Mouse (Mus musculus) ZHBTc4 (cell line): ENCODE data around the gene Tas2r136.

Experiments used
- DNase-seq: peaks from one replicate; pipeline ENCODE4 v3.0.0-alpha.2; 2011; ENCODE audit warnings: low read depth, low spot score

Tas2r136 gene

DNA sequence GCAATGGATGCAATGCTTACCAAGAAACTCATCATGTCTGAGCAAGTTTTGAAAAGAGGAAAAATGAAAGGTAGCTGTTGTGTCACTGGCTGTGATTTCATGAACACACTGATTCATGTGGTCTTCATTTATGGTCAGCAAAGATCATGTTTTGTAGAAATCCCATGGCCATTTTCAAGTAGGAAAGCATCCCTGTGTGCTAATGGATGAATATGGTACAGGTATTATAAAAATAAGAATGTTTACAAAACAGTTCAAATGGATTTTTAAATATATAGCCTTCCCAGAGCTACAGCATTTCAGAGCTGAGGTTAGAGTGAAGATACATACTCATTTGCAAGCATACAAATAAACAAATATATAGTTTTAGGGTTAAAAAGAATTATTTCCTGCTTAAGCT is at the start of gene Tas2r136:
TSS of gene Tas2r136 (minus strand) at position 101 of the 400 bp plus-strand sequence.
- DNase-seq: no peak

DNA sequence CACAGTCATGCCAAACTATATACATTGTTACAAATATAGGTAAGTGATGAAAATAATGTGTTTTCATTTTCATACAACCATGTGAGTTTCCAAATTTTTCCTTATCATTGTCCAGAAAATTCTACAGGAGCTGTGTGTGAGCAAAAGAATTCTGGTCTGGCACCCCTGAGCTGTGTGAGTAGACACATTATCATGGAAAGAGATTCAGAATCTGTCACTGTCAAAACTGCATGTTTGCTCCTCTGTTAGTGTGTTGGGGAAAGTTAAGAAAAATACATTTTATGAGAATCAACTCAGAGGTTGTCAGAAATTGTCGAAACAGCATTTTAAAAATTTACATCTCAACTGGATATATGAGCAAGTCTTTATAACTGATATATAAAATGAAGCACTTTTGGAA is 24.6 kb upstream of the Tas2r136 start, which contains the start of gene Tas2r117:
TSS of gene Tas2r117 (plus strand) at position 301 of the 400 bp plus-strand sequence.
- no peak for DNase-seq

DNA sequence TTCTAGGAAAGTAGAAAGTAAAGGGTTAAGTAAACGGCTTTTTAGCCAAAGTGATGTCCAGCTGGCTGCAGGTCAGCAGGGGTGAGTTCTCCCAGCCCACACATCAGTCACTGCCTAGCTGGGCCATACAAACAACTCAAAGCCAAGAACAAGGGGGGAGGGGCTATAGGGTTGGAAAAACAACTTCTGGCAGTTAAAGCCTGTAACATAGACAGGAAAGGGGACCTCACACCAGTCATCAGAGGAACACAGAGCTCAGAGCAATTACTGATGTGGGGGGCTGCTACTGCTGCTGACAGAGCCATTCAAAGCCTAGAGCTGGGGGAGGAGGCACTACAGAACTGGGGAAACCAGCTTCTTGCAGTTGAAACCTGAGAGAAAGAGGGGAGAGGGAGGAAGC is 17.4 kb upstream of the Tas2r136 start:
- DNase-seq: no peak

DNA sequence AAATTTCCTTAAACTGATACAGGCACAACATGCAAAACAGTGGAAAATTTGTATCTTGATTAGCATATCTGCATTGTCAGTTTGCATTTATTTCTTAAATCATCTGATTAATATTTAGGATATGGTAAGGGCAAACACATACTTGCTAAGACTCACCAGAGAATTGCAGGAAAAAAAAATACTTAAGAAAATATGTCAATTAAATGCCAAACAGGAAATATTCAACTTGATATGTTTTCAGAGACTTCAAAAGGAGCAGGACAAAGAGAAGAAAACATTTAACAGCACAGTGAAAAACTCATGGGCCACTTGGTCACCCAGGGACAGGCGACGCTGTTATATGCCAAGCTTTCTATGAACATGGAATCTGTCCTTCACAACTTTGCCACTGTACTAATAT is 16.1 kb downstream of the Tas2r136 start, which contains the start of gene Tas2r102:
TSS of gene Tas2r102 (plus strand) at position 301 of the 400 bp plus-strand sequence.
- DNase-seq: no peak

DNA sequence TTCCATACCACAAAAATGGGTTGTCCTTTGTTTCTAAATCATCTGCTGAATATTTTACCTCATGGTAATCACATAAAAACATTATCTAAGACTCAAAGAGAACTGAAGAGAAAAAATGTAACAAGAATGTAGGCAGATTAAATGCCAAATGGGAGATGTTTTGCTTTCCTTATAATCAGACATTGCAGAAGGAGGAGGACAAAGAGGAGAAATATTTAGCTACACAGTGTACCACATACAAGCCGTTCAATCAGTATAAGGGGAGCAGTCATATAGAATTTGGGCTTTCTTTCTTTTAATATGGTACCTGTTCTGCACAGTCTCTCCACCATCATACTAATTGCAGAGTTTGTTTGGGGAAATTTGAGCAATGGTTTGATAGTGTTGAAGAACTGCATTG is 23.5 kb downstream of the Tas2r136 start, which contains the start of gene Tas2r124:
TSS of gene Tas2r124 (plus strand) at position 301 of the 400 bp plus-strand sequence.
- DNase-seq: no peak

DNA sequence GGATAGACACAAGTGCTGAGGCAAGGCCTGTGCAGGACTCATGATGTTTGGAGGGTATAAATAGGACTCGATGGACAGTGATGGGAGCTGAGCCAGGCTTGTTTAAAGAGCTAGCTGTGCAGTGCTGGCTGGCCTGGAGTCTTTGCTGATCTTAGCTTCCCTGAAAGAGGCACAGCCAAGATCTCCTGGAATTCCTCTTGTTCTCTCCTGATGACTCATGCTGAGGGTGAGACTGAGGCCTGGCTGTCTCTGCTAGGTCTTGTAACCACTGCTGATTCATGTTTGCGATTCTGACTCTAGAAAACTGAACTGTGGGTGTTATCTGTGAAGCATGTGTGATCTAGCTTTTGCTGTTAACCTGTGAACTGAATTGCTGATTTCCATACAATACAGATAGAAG is 27.8 kb downstream of the Tas2r136 start:
- no peak for DNase-seq

DNA sequence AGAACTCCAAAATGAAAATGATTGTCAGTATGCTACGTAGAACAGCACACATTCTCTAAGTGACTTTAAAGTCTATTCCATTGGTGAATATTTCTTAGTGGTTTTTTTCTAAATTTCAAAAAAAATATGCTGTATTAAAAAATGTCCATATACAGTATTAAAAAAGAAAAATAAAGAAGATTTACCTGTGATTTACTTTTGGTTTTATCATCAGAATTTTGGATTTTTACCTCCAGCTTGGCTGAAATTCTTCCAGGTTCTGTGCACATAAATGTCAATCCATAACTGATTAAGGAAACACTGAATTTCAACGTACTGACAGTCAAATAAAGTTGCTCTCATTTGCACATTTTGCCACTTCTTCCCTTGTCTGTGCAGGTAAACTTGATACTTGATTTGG is 40.0 kb downstream of the Tas2r136 start, which contains the start of gene Tas2r115:
TSS of gene Tas2r115 (minus strand) at position 101 of the 400 bp plus-strand sequence.
- DNase-seq: no peak
